Mouse (Mus musculus) lung, embryonic 15.5 days (tissue): ENCODE data around the gene Gpr155. TPM values are rescaled to one million over a fixed set of nuclear protein-coding genes. Genes with fewer than 3 reads are reported as not detected.

ENCODE experiments used
- ATAC-seq: fragments of 200-750 bp; cut with Nextera tagmentation; 2 replicates; pipeline ENCODE4 v1.8.0; 2017; ENCODE audit warnings: moderate number of reproducible peaks, borderline replicate concordance; ENCODE audit not compliant: low FRiP score, low TSS enrichment; ENCODE audit errors: extremely low read depth
- H3K27ac ChIP-seq: fragments of 300-500 bp; sonication (generic); 2 replicates; pipeline ENCODE4 v1.5.1; 2015; ENCODE audit warnings: moderate library complexity, mild to moderate bottlenecking, inconsistent platforms
- H3K27me3 ChIP-seq: fragments of 300-500 bp; sonication (generic); 2 replicates; pipeline ENCODE4 v1.6.1; 2015; ENCODE audit warnings: inconsistent platforms
- H3K36me3 ChIP-seq: fragments of 300-500 bp; sonication (generic); 2 replicates; pipeline ENCODE4 v1.6.1; 2015; ENCODE audit warnings: inconsistent platforms
- H3K4me1 ChIP-seq: fragments of 300-500 bp; sonication (generic); 2 replicates; pipeline ENCODE4 v1.6.1; 2015; ENCODE audit warnings: inconsistent platforms
- H3K4me2 ChIP-seq: fragments of 300-500 bp; sonication (generic); 2 replicates; pipeline ENCODE4 v1.6.1; 2015; ENCODE audit warnings: inconsistent platforms, mild to moderate bottlenecking, moderate library complexity
- H3K4me3 ChIP-seq: fragments of 300-500 bp; sonication (generic); 2 replicates; pipeline ENCODE4 v1.5.1; 2015; ENCODE audit warnings: mild to moderate bottlenecking, inconsistent platforms
- H3K9ac ChIP-seq: fragments of 300-500 bp; sonication (generic); 2 replicates; pipeline ENCODE4 v1.6.1; 2015; ENCODE audit warnings: inconsistent platforms
- H3K9me3 ChIP-seq: fragments of 300-500 bp; sonication (generic); 2 replicates; pipeline ENCODE4 v1.6.1; 2016; ENCODE audit warnings: inconsistent platforms
- WGBS: fragments of 180-500 bp; shearing (Covaris S2); methylation state at CpG from one replicate; pipeline ENCODE4 v1.1.7; 2015; 5-methylcytosine and 5-hydroxymethylcytosine counted together
- polyA plus RNA-seq: library from polyadenylated mRNA; unstranded; fragments of >200 nt; fragmentation: Nextera tagmentation; extraction: Ambion mirVana; gene quantifications from 2 replicates; pipeline ENCODE4 v1.2.1, GENCODE M21; 2015

The Gpr155 gene
- polyA plus RNA-seq, 1 experiment from 2014 or later = 6.4 TPM

DNA sequence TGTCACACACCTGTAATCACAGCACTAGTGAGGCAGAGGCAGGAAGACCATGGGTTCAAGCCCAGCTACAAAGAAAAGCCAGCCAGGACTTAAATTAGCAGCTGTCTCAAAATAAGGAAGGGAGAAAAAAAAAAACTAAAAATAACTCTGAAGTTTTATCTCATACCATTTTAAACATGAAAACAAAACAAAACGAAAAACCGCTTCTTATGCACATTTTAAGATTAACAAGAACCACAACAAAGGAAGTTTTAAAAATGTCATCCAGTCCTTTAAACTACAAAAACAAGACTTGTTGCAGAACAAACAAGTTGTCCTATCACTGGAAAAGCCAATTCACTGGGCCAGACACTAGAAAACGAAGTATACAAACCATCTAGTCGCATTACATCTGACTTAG, 1.2 kb downstream of the Gpr155 start:
- Histone ChIP-seq H3K4me3 (peak overlapping the region; percentile 60), H3K9me3 (no peaks in the 10 kb centered on the region), H3K4me2 (peak overlapping the region; percentile 89), H3K27me3 (no peaks in the 10 kb centered on the region), H3K27ac (no peak overlapping the region), H3K36me3 (no peaks in the 10 kb centered on the region), H3K4me1 (peaks cover 9% of the 10 kb centered on the region), H3K9ac (no peak overlapping the region)
- no peak for ATAC-seq
- 71% methylated on average over 4 of the region's 4 CpGs for WGBS

- Histone ChIP-seq H3K27ac (peak overlapping the region; percentile 67), H3K4me2 (peak overlapping the region; percentile 1; the same call in 1 of the 2 replicates)
Measured at GRCm38 (mm10) chr2:73380298-73380975, 5.9 kb downstream of the Gpr155 start.

GRCm38 (mm10) chr2:73379656-73380055, 6.7 kb downstream of the Gpr155 start:
- 51% methylated on average over 5 of the region's 5 CpGs for WGBS
- no peak for ATAC-seq
- H3K4me2 ChIP-seq = no peak overlapping the region
- no peaks in the 10 kb centered on the region for H3K27me3 ChIP-seq
- H3K36me3 ChIP-seq = no peaks in the 10 kb centered on the region
- H3K9me3 ChIP-seq = no peaks in the 10 kb centered on the region
- 0 out of 2 replicates have a peak, but pooled peaks cover 5% of the 10 kb centered on the region for H3K4me1 ChIP-seq
- H3K9ac ChIP-seq = no peak overlapping the region
- no peak overlapping the region for H3K4me3 ChIP-seq
- peak overlapping the region; percentile 67 for H3K27ac ChIP-seq

More at GRCm38 (mm10) chr2:73380298-73380975, 5.9 kb downstream of the Gpr155 start:
- ATAC-seq = peak; percentile 35; the same call in 1 of the 2 replicates
- Histone ChIP-seq H3K4me1 (peaks cover 4% of the 10 kb centered on the region), H3K27me3 (no peaks in the 10 kb centered on the region), H3K9me3 (no peaks in the 10 kb centered on the region), H3K36me3 (no peaks in the 10 kb centered on the region), H3K9ac (no peak overlapping the region), H3K4me3 (no peak overlapping the region)
- WGBS = 36% methylated on average over 9 of the region's 9 CpGs

DNA sequence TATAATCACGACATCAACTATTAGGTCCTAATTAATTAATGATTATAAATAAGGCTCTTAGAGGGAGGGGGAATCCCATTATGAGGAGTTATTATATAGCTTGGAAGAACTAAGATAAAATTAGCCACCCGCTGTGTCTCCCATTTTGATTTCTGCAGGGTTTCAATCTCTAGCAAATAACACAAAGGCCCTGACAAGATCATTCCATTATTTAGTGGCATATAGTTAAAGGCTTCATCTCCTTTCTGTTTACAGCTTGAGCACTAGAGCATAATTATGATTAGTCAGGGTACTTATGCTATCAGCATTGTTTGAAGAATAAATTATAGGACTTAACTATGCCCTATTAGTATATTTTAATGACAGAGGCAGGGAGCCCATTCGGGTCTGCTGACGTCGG, 8.0 kb downstream of the Gpr155 start:
- H3K9ac ChIP-seq = no peak overlapping the region
- 88% methylated on average over 5 of the region's 5 CpGs for WGBS
- no peaks in the 10 kb centered on the region for H3K27me3 ChIP-seq

DNA sequence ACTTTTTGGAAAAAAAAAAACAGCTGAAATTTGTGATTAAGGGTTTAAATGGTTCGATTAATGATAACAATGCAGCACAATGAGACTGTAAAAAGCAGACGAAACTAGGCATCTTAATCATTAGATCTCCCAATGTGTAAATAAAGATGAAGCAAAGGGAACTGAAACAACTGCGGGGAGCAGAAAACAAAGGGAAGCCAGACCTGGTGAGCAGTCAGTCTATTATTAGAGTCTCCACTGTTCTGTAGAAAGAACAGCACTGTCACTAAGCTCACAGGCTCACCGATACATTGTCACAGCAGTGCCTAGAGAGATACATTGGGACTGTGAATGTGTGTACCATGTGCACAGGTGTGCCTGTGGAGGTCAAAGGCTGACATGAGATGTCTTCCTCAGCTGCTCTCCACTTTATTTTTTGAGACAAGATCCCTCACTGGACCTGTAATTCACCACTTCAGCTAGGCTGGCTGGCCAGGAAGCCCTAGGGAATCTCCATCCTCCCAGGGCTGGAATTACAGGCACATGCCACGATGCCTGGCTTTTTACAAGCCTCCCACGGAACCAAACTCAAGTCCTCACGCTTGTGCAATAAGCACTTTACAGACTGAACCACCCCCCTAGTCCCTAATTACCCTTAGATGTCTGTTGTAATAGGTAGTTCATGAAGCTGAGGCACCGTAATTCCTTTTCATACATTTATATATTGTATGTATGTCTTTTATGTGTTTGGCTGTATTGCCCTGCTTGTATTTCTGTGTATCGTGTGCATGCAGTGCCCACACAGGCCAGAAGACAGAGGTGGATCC, 14.6 kb downstream of the Gpr155 start:
- Histone ChIP-seq H3K4me3 (no peak overlapping the region), H3K9me3 (no peaks in the 10 kb centered on the region), H3K4me2 (no peak overlapping the region), H3K9ac (no peak overlapping the region), H3K4me1 (0 out of 2 replicates have a peak, but pooled peaks cover 3% of the 10 kb centered on the region), H3K27ac (no peak overlapping the region), H3K36me3 (no peaks in the 10 kb centered on the region), H3K27me3 (no peaks in the 10 kb centered on the region)
- ATAC-seq = no peak
- WGBS = 78% methylated on average over 9 of the region's 9 CpGs

More for the DNA sequence above, 8.0 kb downstream of the Gpr155 start:
- H3K27ac ChIP-seq = no peak overlapping the region
- H3K36me3 ChIP-seq = no peaks in the 10 kb centered on the region
- H3K4me2 ChIP-seq = no peak overlapping the region
- no peak for ATAC-seq
- H3K9me3 ChIP-seq = no peaks in the 10 kb centered on the region
- 0 out of 2 replicates have a peak, but pooled peaks cover 5% of the 10 kb centered on the region for H3K4me1 ChIP-seq
- H3K4me3 ChIP-seq = no peak overlapping the region

- WGBS = 73% methylated on average over 5 of the region's 5 CpGs
- no peak for ATAC-seq
- Histone ChIP-seq H3K9ac (no peak overlapping the region), H3K4me2 (no peak overlapping the region), H3K4me1 (no peaks in the 10 kb centered on the region), H3K27ac (no peak overlapping the region), H3K9me3 (no peaks in the 10 kb centered on the region), H3K36me3 (no peaks in the 10 kb centered on the region), H3K4me3 (no peak overlapping the region), H3K27me3 (no peaks in the 10 kb centered on the region)
Measured at GRCm38 (mm10) chr2:73363448-73363847, 22.9 kb downstream of the Gpr155 start.

DNA sequence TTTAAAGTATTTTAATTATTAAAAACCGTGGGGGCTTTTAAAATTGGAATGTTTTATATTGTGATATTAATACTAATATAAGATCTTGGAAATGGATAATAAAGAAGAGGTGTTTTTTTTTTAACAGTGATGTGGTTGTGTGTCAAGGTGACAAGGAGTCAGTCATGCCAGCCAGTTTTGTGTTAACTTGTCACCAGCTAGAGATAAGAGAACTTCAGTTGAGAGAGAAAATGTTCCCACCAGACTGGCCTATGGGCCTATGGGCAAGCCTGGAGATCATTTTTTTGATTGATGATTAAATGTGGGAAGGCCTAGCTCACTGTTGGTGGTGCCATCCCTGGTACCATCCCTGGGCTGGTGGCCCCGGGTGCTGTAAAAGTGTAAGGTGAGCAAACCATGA, 25.8 kb downstream of the Gpr155 start:
- no peak overlapping the region for H3K4me3 ChIP-seq
- no peak overlapping the region for H3K27ac ChIP-seq
- ATAC-seq = no peak
- WGBS = 85% methylated on average over 2 of the region's 2 CpGs
- no peaks in the 10 kb centered on the region for H3K27me3 ChIP-seq
- no peaks in the 10 kb centered on the region for H3K9me3 ChIP-seq
- no peaks in the 10 kb centered on the region for H3K4me1 ChIP-seq
- no peak overlapping the region for H3K4me2 ChIP-seq
- H3K9ac ChIP-seq = no peak overlapping the region
- H3K36me3 ChIP-seq = no peaks in the 10 kb centered on the region

DNA sequence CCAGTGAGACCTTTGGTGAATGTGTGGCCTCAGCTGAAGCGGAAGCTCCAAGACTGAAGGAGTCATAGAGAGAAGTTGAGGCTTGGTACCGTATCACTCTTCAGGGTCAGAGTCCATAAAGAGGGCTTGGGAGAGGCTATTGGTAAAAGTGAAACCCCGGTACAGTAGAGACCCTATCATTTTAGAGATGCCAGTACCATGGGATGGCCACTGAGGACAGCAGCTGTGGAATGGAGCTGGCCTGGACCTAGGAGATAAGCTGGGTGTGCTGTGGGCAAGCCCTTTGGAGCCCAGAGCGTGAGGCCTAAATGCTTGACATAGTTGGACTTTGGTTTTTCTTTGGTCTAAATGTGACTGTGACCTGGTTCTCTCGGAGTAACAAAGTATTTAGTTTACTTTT, 26.4 kb downstream of the Gpr155 start:
- H3K27me3 ChIP-seq = no peaks in the 10 kb centered on the region
- ATAC-seq = no peak
- no peaks in the 10 kb centered on the region for H3K36me3 ChIP-seq
- 85% methylated on average over 5 of the region's 5 CpGs for WGBS
- H3K4me3 ChIP-seq = no peak overlapping the region
- no peaks in the 10 kb centered on the region for H3K9me3 ChIP-seq
- no peak overlapping the region for H3K4me2 ChIP-seq
- H3K4me1 ChIP-seq = no peaks in the 10 kb centered on the region
- H3K27ac ChIP-seq = no peak overlapping the region
- no peak overlapping the region for H3K9ac ChIP-seq

GRCm38 (mm10) chr2:73357004-73357403, 29.4 kb downstream of the Gpr155 start:
- Histone ChIP-seq H3K27me3 (no peaks in the 10 kb centered on the region), H3K9ac (no peak overlapping the region), H3K27ac (no peak overlapping the region), H3K4me3 (no peak overlapping the region), H3K4me1 (peaks cover 2% of the 10 kb centered on the region; the same call in 1 of the 2 replicates), H3K9me3 (no peaks in the 10 kb centered on the region), H3K4me2 (no peak overlapping the region; the same call in 1 of the 2 replicates), H3K36me3 (no peaks in the 10 kb centered on the region)
- no peak for ATAC-seq
- 50% methylated on average over 18 of the region's 18 CpGs for WGBS

DNA sequence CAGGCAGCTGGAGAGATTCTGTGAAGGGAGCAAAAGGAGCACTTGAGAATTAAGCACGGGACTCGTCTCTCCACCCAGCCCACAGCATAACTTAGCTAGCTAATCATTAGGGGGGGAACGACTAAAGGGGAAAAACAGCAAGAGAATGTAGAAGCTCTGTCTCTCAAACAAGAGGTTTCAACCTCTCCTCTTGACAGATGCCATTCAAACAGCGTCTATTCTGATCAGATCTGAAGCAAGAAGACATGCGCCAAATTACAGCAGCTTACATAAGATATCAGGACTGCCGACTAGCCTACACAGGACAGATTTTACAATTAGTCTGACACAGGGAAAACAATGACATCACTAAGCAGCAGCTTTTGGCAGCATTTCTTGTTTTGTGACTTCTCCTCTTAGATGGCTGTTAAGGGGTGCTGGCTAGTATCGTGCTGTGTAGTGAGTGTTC, 34.4 kb downstream of the Gpr155 start:
- 0 out of 2 replicates have a peak overlapping the region, but pooled peaks have one; percentile 15 for H3K27ac ChIP-seq
- H3K27me3 ChIP-seq = no peaks in the 10 kb centered on the region
- no peaks in the 10 kb centered on the region for H3K9me3 ChIP-seq
- no peaks in the 10 kb centered on the region for H3K36me3 ChIP-seq
- ATAC-seq = peak; percentile 57; the same call in 1 of the 2 replicates
- no peak overlapping the region for H3K4me3 ChIP-seq
- peak overlapping the region; percentile 30 for H3K4me2 ChIP-seq
- 22% methylated on average over 7 of the region's 7 CpGs for WGBS
- H3K9ac ChIP-seq = no peak overlapping the region
- H3K4me1 ChIP-seq = peaks cover 5% of the 10 kb centered on the region; the same call in 1 of the 2 replicates

DNA sequence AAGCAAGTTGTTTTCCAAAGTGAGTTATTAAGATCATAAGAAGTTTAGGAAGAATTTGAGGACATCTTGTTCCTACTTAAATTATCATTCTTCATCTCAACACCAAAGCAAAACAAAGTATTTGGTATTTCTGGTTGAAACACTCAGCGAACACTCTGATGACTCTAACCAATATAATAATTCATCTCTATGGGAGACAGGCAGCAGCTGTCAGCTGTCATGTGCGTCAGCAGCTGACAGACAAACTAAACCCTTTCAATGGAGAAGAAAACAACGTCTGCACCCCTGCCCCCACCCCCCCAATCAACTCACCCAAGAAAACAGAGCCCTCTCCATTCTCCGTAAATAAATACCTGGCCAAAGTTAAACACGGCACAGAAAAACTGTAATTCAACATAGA, 34.9 kb downstream of the Gpr155 start:
- H3K27ac ChIP-seq = 0 out of 2 replicates have a peak overlapping the region, but pooled peaks have one; percentile 15
- H3K36me3 ChIP-seq = no peaks in the 10 kb centered on the region
- WGBS = 23% methylated on average over 5 of the region's 5 CpGs
- H3K27me3 ChIP-seq = no peaks in the 10 kb centered on the region
- H3K4me1 ChIP-seq = peaks cover 5% of the 10 kb centered on the region; the same call in 1 of the 2 replicates
- no peaks in the 10 kb centered on the region for H3K9me3 ChIP-seq
- no peak overlapping the region for H3K4me3 ChIP-seq
- H3K4me2 ChIP-seq = peak overlapping the region; percentile 30
- H3K9ac ChIP-seq = no peak overlapping the region
- ATAC-seq = no peak

GRCm38 (mm10) chr2:73348221-73348620, 38.2 kb downstream of the Gpr155 start:
- Histone ChIP-seq H3K36me3 (no peaks in the 10 kb centered on the region), H3K4me2 (peak overlapping the region; percentile 1; the same call in 1 of the 2 replicates), H3K9me3 (no peaks in the 10 kb centered on the region), H3K27me3 (no peaks in the 10 kb centered on the region), H3K9ac (no peak overlapping the region), H3K4me3 (no peak overlapping the region), H3K4me1 (peaks cover 11% of the 10 kb centered on the region; the same call in 1 of the 2 replicates), H3K27ac (no peak overlapping the region)
- 71% methylated on average over 6 of the region's 6 CpGs for WGBS
- no peak for ATAC-seq
